Mouse (Mus musculus): ENCODE measurements around the gene Urad. TPM values are rescaled to one million over a fixed set of nuclear protein-coding genes. Genes with fewer than 3 reads are reported as not detected.

Gene Urad
- polyA plus RNA-seq, 1 experiment from 2014 or later = not detected

DNA sequence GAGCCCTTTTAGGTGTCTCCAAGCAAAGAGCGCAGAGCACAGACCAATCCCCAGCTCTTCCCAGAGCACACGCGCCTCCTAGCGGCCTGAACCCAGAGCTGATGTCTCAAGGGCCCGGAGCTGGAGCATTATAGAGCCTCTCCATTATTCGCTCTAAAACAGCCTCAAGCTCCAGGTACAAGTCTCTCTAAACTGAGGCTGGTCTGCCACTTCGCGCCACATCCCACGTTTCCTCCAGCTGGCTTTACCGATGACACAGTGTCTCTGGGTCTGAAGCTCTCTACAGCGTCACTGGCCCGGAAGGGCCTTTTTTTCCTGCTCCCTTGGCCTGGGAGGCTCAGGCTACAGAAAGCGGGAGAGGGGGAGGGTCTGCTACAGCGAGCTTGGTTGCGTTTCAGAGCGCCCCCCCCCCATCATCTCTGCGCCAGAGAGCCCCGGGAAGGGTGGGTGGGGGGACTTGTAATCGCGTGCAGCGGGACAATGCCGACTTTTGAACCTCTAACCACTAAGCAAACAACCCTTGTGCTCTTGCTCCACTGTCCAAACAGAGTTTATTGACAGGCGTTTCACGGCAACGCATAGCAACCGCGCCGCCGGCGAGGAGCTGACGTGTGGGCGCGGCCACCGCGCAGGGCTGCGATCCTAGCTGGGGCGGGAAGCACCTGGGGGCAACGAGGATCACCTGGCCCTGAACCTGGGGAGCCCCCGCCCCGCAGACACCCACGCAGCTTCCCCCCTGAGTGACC, 22.8 kb downstream of the Urad start:
- peaks cover 73% of the 10 kb centered on the region for H3K27me3 ChIP-seq (ENCODE audit: control insufficient read depth, insufficient read depth, low read length)
- no peak overlapping the region for H3K4me3 ChIP-seq (ENCODE audit: low read depth, low read length)
- WGBS = under 1% methylated on average over 40 of the region's 41 CpGs
- H3K9ac ChIP-seq (replicated peaks; ENCODE audit: low read depth, low read length) = no peak overlapping the region
- no peaks in the 10 kb centered on the region for H3K4me1 ChIP-seq (ENCODE audit: control insufficient read depth, insufficient read depth, low read length)
- H3K4me2 ChIP-seq (ENCODE audit: low read depth, low read length) = peak overlapping the region; percentile 14; the same call in 1 of the 2 replicates
- H3K9me3 ChIP-seq (ENCODE audit: control insufficient read depth, low read length) = no peaks in the 10 kb centered on the region
- no peak overlapping the region for H3K27ac ChIP-seq (ENCODE audit: low read depth, low read length)
- peak; percentile 65; the same call in 1 of the 2 replicates for ATAC-seq (ENCODE audit: low read depth)
- no peaks in the 10 kb centered on the region for H3K36me3 ChIP-seq (ENCODE audit: control insufficient read depth, insufficient read depth, low read length)

DNA sequence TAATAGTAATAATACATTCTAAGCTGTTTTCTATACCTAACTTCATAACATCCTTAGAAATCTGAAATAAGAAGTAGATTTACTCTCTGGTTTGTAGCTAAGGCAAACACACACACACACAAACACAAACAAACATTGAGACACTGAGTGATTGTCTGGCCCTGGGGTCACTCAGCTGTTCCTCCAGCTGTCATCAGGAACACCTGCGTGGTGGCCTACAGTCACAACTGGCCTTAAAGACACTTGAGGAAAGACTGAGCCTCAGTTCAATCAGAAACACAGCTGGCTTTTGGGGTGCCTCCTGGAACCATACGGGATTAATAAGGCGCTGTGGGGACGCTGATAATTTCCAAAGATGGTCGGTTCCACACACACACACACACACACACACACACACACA, 25.0 kb downstream of the Urad start:
- H3K9ac ChIP-seq (replicated peaks; ENCODE audit: low read depth, low read length) = no peak overlapping the region
- H3K4me3 ChIP-seq (ENCODE audit: low read depth, low read length) = no peak overlapping the region
- ATAC-seq (ENCODE audit: low read depth) = no peak
- H3K4me2 ChIP-seq (ENCODE audit: low read depth, low read length) = no peak overlapping the region
- peaks cover 58% of the 10 kb centered on the region for H3K27me3 ChIP-seq (ENCODE audit: control insufficient read depth, insufficient read depth, low read length)
- H3K9me3 ChIP-seq (ENCODE audit: control insufficient read depth, low read length) = no peaks in the 10 kb centered on the region
- no peaks in the 10 kb centered on the region for H3K4me1 ChIP-seq (ENCODE audit: control insufficient read depth, insufficient read depth, low read length)
- no peak overlapping the region for H3K27ac ChIP-seq (ENCODE audit: low read depth, low read length)
- H3K36me3 ChIP-seq (ENCODE audit: control insufficient read depth, insufficient read depth, low read length) = no peaks in the 10 kb centered on the region
- WGBS = 86% methylated on average over 5 of the region's 5 CpGs

DNA sequence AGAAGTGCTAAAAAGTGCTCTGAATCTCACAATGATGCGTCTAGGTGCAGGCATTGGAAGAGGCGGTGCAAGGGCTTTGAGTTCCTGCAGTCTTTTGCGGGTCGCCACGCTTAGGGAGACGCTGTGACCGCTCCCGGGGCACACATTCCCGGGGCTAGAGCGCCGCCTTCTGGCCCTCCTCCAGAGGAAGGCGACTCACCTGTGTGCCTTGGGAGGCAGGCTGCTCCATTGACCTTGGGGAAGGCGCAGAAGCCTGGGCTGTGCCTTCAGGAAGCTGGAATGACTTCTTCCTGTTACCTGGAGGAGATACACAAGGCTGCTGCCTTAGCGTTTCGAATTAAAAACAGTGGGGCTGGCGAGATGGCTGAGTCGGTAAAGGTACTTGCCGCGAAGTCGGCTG, 28.1 kb downstream of the Urad start:
- Histone ChIP-seq H3K4me1 (ENCODE audit: control insufficient read depth, insufficient read depth, low read length) (no peaks in the 10 kb centered on the region), H3K27me3 (ENCODE audit: control insufficient read depth, insufficient read depth, low read length) (peaks cover 35% of the 10 kb centered on the region), H3K27ac (ENCODE audit: low read depth, low read length) (no peak overlapping the region), H3K4me3 (ENCODE audit: low read depth, low read length) (no peak overlapping the region), H3K36me3 (ENCODE audit: control insufficient read depth, insufficient read depth, low read length) (no peaks in the 10 kb centered on the region), H3K9ac (replicated peaks; ENCODE audit: low read depth, low read length) (no peak overlapping the region), H3K4me2 (ENCODE audit: low read depth, low read length) (no peak overlapping the region), H3K9me3 (ENCODE audit: control insufficient read depth, low read length) (no peaks in the 10 kb centered on the region)
- no peak for ATAC-seq (ENCODE audit: low read depth)
- 24% methylated on average over 20 of the region's 20 CpGs for WGBS

DNA sequence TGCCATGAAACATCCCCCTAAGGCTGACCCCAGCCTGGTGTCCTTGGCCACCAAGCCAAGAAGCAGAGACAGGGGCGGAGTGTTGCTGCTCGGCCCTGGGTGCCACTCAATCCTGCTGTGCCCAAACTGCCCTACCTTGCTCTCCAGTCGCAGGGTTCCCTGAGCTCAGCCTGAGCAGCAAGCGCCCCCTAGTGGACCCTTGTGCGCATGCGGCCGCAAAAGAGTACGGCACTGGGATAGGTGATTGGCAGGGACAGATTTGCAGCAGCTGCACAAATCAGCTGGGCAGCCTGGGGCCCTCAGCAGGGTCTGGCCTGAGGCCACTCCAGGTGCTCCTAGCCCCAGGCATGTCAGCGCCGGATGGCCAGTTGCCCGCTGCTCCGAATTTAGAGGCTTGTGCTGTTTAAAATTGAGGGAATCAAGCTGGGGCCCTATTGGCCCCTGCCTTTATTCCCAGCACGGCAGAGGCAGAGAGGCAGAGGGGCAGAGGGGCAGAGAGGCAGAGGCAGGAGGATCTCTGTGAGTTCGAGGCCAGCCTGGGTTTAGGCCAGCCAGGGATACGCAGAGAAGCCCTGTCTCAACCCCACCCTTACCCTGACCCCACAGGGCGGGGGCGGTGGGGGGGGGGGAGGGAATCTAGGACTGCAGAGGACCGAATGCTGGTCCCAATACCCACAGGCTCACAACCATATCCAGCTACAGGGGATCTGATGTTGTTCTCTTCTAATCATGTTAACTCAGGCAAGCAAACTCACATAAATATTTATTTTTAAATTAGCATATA, 28.9 kb downstream of the Urad start:
- Histone ChIP-seq H3K9me3 (ENCODE audit: control insufficient read depth, low read length) (no peaks in the 10 kb centered on the region), H3K4me2 (ENCODE audit: low read depth, low read length) (no peak overlapping the region), H3K36me3 (ENCODE audit: control insufficient read depth, insufficient read depth, low read length) (no peaks in the 10 kb centered on the region), H3K4me1 (ENCODE audit: control insufficient read depth, insufficient read depth, low read length) (no peaks in the 10 kb centered on the region), H3K27me3 (ENCODE audit: control insufficient read depth, insufficient read depth, low read length) (peaks cover 28% of the 10 kb centered on the region), H3K4me3 (ENCODE audit: low read depth, low read length) (no peak overlapping the region), H3K9ac (replicated peaks; ENCODE audit: low read depth, low read length) (no peak overlapping the region), H3K27ac (ENCODE audit: low read depth, low read length) (no peak overlapping the region)
- ATAC-seq (ENCODE audit: low read depth) = peak; percentile 78
- WGBS = 23% methylated on average over 18 of the region's 18 CpGs

DNA sequence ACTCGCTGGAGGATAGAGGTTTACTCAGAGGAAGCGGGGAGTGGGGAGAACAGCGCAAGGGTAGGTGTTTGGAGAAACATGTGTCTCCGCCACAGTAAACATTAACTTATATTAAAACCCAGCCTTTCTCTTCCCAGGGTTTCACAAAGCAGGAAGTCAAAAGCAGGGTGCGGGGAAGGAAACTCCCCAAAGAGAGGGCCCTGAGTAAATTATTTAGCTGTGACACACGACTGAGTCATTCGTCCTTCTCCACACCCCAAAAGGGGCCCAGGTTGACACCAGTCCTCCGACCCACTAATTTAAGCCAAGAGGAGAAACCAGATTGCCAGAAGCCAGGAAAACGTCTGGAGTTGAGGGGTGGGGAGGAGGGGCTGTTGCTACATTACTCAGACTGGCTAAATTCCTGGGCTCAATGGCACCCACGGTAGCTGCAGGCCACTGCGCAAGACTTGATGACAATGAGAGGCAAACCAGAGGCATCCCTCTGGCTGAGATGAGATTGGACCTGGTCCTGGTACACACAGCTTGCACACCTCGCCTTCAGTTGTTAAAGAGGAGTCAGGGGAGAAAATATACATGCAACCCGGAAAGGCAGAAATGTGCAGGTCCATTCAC, 29.6 kb downstream of the Urad start:
- Histone ChIP-seq H3K9ac (replicated peaks; ENCODE audit: low read depth, low read length) (no peak overlapping the region), H3K4me3 (ENCODE audit: low read depth, low read length) (no peak overlapping the region), H3K36me3 (ENCODE audit: control insufficient read depth, insufficient read depth, low read length) (no peaks in the 10 kb centered on the region), H3K4me2 (ENCODE audit: low read depth, low read length) (no peak overlapping the region), H3K27ac (ENCODE audit: low read depth, low read length) (no peak overlapping the region), H3K4me1 (ENCODE audit: control insufficient read depth, insufficient read depth, low read length) (no peaks in the 10 kb centered on the region), H3K27me3 (ENCODE audit: control insufficient read depth, insufficient read depth, low read length) (peaks cover 22% of the 10 kb centered on the region), H3K9me3 (ENCODE audit: control insufficient read depth, low read length) (no peaks in the 10 kb centered on the region)
- no peak for ATAC-seq (ENCODE audit: low read depth)
- 55% methylated on average over 13 of the region's 13 CpGs for WGBS

DNA sequence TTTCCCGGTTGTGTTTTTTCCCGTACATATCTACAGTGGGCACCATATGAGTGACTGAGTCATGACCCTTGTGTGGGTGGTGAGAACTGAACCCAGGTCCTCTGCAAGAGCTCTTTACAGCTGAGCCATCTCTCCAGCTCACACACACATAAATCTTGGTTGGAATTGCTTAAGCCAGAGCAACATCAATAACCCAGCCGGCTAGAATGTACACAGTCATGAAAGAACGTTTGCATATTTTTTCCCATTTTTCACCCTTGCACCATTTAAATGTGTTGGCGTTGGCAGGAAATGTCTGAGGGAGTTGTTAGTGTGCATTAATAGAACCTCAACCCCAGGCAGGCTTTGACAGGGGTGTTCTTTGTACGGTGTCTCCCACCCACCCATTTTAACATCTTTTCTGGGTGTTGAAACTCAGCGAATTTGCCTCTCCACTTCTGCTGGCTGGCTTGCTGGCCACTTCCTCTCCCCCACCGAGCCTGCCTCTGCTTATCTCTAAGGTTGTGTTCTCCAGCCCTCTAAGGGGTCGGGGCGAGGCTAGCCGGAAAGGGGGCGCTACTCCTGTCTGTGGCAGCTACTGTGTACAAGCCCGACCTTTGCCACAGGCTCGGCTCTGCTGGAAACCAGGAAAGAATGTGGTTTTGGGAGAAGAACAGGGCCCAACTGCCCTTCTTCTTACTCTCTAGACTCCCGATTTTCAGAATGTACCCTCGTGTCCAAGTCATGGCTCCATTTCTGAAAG, 30.3 kb downstream of the Urad start:
- Histone ChIP-seq H3K4me1 (ENCODE audit: control insufficient read depth, insufficient read depth, low read length) (no peaks in the 10 kb centered on the region), H3K4me2 (ENCODE audit: low read depth, low read length) (no peak overlapping the region), H3K9ac (replicated peaks; ENCODE audit: low read depth, low read length) (no peak overlapping the region), H3K27me3 (ENCODE audit: control insufficient read depth, insufficient read depth, low read length) (peaks cover 19% of the 10 kb centered on the region), H3K4me3 (ENCODE audit: low read depth, low read length) (no peak overlapping the region), H3K9me3 (ENCODE audit: control insufficient read depth, low read length) (no peaks in the 10 kb centered on the region), H3K27ac (ENCODE audit: low read depth, low read length) (no peak overlapping the region), H3K36me3 (ENCODE audit: control insufficient read depth, insufficient read depth, low read length) (no peaks in the 10 kb centered on the region)
- no peak for ATAC-seq (ENCODE audit: low read depth)
- WGBS = 47% methylated on average over 16 of the region's 16 CpGs

DNA sequence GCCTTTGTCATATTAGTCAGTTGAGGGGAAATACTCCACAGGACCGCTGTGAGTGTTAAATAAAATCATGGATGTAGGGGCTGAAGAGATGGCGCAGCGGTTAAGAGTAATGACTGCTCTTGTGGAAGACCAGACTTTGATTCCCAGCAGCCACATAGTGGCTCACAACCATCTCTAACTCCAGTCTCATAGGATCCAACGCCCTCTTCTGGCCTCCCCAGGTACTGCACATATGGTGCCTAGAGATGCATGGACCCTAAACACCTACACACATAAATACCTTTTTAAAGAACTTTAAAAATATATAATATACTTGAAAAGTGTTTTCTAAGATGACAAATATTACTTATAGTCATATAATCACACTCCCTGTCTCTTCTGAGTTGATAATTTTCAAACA, 37.9 kb downstream of the Urad start:
- Histone ChIP-seq H3K4me3 (ENCODE audit: low read depth, low read length) (no peak overlapping the region), H3K36me3 (ENCODE audit: control insufficient read depth, insufficient read depth, low read length) (no peaks in the 10 kb centered on the region), H3K4me1 (ENCODE audit: control insufficient read depth, insufficient read depth, low read length) (no peaks in the 10 kb centered on the region), H3K27me3 (ENCODE audit: control insufficient read depth, insufficient read depth, low read length) (peaks cover 20% of the 10 kb centered on the region), H3K9me3 (ENCODE audit: control insufficient read depth, low read length) (no peaks in the 10 kb centered on the region), H3K4me2 (ENCODE audit: low read depth, low read length) (no peak overlapping the region), H3K9ac (replicated peaks; ENCODE audit: low read depth, low read length) (no peak overlapping the region), H3K27ac (ENCODE audit: low read depth, low read length) (no peak overlapping the region)
- WGBS = 77% methylated on average over 4 of the region's 4 CpGs
- no peak for ATAC-seq (ENCODE audit: low read depth)

DNA sequence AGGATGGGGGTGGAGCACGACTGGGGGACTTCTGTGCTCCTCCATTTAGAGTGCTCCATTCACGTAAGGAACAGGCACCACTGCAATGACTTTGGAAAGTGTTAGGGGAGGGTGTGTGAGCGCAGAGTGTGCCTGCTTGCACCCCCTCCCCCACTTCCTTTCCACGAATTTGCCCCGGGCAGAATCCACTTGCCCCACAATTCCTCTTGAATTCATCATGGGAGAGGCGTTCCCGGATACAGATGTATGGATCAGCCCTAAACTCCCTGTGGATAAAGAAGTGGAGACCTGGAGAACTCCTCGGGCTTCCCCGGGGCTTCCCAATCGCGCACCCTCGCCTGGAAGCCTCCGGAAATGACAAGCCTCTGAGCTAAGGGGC, 44.7 kb downstream of the Urad start:
- no peaks in the 10 kb centered on the region for H3K36me3 ChIP-seq (ENCODE audit: control insufficient read depth, insufficient read depth, low read length)
- H3K9me3 ChIP-seq (ENCODE audit: control insufficient read depth, low read length) = no peaks in the 10 kb centered on the region
- no peak overlapping the region for H3K27ac ChIP-seq (ENCODE audit: low read depth, low read length)
- no peaks in the 10 kb centered on the region for H3K4me1 ChIP-seq (ENCODE audit: control insufficient read depth, insufficient read depth, low read length)
- H3K4me2 ChIP-seq (ENCODE audit: low read depth, low read length) = no peak overlapping the region
- ATAC-seq (ENCODE audit: low read depth) = no peak
- H3K27me3 ChIP-seq (ENCODE audit: control insufficient read depth, insufficient read depth, low read length) = peaks cover 59% of the 10 kb centered on the region
- H3K4me3 ChIP-seq (ENCODE audit: low read depth, low read length) = no peak overlapping the region
- WGBS = under 1% methylated on average over 13 of the region's 13 CpGs
- H3K9ac ChIP-seq (replicated peaks; ENCODE audit: low read depth, low read length) = no peak overlapping the region

All from neural tube, embryonic 14.5 days (tissue).